Mouse (Mus musculus) forebrain, embryonic 11.5 days (tissue): Measurements from ENCODE around the gene Nav2. TPM values are rescaled to one million over a fixed set of nuclear protein-coding genes. Genes with fewer than 3 reads are reported as not detected.

Experiments used
- ATAC-seq: fragments of 200-750 bp; cut with Nextera tagmentation; replicated peaks from 2 replicates; pipeline ENCODE4 v1.8.0; 2017; ENCODE audit warnings: moderate TSS enrichment; ENCODE audit not compliant: low FRiP score
- DNase-seq: peaks from one replicate; pipeline ENCODE4 v3.0.0-alpha.2; 2017; ENCODE audit warnings: low spot score
- H3K27ac ChIP-seq: fragments of 300-500 bp; sonication (generic); 2 replicates; pipeline ENCODE4 v1.5.1; 2014; ENCODE audit warnings: low read depth, low read length
- H3K27me3 ChIP-seq: fragments of 300-500 bp; sonication (generic); 2 replicates; pipeline ENCODE4 v1.6.1; 2014; ENCODE audit warnings: mild to moderate bottlenecking, low read length, mixed read lengths; ENCODE audit not compliant: control insufficient read depth, insufficient read depth
- H3K36me3 ChIP-seq: fragments of 300-500 bp; sonication (generic); 2 replicates; pipeline ENCODE4 v1.6.1; 2014; ENCODE audit warnings: mild to moderate bottlenecking, low read length, moderate library complexity, mixed read lengths; ENCODE audit not compliant: control insufficient read depth, insufficient read depth
- H3K4me1 ChIP-seq: fragments of 300-500 bp; sonication (generic); replicated peaks from 2 replicates; pipeline ENCODE4 v1.6.1; 2014; ENCODE audit warnings: low read length, mixed read lengths; ENCODE audit not compliant: control insufficient read depth, insufficient read depth
- H3K4me2 ChIP-seq: fragments of 300-500 bp; sonication (generic); 2 replicates; pipeline ENCODE4 v1.6.1; 2014; ENCODE audit warnings: low read depth, mild to moderate bottlenecking, low read length, moderate library complexity, mixed read lengths; ENCODE audit not compliant: severe bottlenecking
- H3K4me3 ChIP-seq: fragments of 300-500 bp; sonication (generic); 2 replicates; pipeline ENCODE4 v1.5.1; 2014; ENCODE audit warnings: low read depth, low read length
- H3K9ac ChIP-seq: fragments of 300-500 bp; sonication (generic); 2 replicates; pipeline ENCODE4 v1.6.1; 2014; ENCODE audit warnings: low read length
- H3K9me3 ChIP-seq: fragments of 300-500 bp; sonication (generic); 2 replicates; pipeline ENCODE4 v1.6.1; 2016; ENCODE audit warnings: low read length, mixed read lengths; ENCODE audit not compliant: control insufficient read depth
- WGBS: fragments of 180-500 bp; shearing (Covaris S2); extraction: QIAGEN DNeasy Blood & Tissue Kit; methylation state at CpG from one replicate; pipeline ENCODE4 v1.1.7; 2014; 5-methylcytosine and 5-hydroxymethylcytosine counted together
- polyA plus RNA-seq: library from polyadenylated mRNA; unstranded; fragments of >200 nt; fragmentation: Nextera tagmentation; extraction: Ambion mirVana; gene quantifications from 2 replicates; pipeline ENCODE4 v1.2.1, GENCODE M21; 2014

The Nav2 gene
- polyA plus RNA-seq, 1 experiment from 2014 or later, result 7.2 TPM

DNA sequence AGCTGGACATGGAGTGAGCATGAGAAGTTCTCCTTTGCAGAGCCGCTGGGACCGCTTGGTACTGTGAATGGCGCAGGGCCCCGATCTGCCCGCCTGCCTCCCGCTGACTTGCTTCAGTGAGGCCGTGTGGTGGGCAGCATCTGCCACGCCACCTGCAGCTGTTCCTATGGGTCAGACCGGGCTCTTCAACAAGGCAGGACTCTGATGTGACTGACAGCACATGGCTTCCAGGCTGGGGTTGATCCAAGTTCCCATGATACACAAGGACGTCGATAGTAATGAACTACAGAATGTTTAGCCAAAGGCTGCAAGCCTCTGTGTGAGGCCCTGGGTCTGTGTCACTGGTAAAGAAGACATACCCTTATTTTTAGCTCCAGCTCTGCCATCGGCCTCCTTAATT, 507.2 kb downstream of the Nav2 start:
- Histone ChIP-seq H3K27ac (no peak overlapping the region), H3K4me3 (no peak overlapping the region), H3K4me1 (no peaks in the 10 kb centered on the region; the same call in 1 of the 2 replicates), H3K9me3 (no peaks in the 10 kb centered on the region), H3K9ac (no peak overlapping the region), H3K4me2 (no peak overlapping the region), H3K36me3 (no peaks in the 10 kb centered on the region), H3K27me3 (no peaks in the 10 kb centered on the region; the same call in 1 of the 2 replicates)
- 91% methylated on average over 12 of the region's 12 CpGs for WGBS
- no peak for DNase-seq
- ATAC-seq, result no peak

DNA sequence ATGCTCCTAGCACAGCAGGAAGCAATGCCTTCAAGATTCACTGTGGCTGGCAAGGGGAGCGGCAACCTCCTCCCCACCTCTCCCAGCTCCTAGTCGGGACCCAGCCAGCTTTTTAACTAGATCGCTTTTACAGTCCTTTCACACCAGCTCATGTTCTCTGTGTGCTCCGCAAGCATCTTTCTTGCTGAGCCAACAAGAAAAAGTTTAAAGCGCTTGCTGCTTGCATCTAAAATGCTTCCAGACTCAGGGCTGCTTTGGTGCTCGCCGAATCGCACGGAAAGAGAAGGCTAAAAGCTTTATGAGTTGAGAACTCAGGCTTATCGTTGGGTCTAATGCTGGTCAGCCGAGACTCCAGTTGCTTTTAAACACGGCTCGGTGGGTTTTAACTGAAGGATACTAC, 510.3 kb downstream of the Nav2 start:
- Histone ChIP-seq H3K36me3 (no peaks in the 10 kb centered on the region), H3K4me3 (no peak overlapping the region), H3K4me1 (no peaks in the 10 kb centered on the region; the same call in 1 of the 2 replicates), H3K9me3 (no peaks in the 10 kb centered on the region), H3K27ac (no peak overlapping the region), H3K27me3 (no peaks in the 10 kb centered on the region), H3K4me2 (no peak overlapping the region), H3K9ac (no peak overlapping the region)
- DNase-seq, result no peak
- 84% methylated on average over 13 of the region's 13 CpGs for WGBS
- no peak for ATAC-seq

DNA sequence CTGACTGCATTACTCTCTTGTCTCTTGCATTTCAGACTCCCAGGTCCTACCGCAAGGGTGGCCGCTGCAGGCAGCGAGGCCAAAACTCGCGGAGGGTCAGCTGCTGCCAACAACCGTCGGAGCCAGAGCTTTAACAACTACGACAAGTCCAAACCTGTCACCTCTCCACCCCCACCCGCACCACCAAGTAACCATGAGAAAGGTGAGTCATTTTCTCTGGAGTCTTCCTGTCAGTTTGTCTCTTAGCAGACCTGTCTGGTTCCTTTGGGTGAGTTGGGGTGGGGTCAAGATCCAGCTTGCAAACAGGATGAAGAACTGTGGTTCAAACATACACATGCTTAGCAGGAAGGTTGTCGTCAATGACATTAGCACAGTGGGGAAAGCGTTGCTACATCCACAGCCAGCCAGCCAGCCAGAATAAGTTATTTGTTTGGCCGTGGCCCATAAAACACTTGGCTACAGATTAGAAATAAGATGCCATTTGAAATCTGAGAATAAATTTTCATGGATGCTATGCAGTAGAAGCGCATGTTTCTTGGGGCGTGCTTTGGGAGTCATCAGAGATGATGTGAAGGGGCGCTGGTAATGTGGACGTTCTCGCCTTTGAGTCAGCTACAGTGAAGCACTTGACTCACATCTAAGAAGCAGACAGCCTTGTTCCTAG, 511.8 kb downstream of the Nav2 start:
- DNase-seq (no peak), ATAC-seq (no peak)
- Histone ChIP-seq H3K9me3 (no peaks in the 10 kb centered on the region), H3K9ac (no peak overlapping the region), H3K4me2 (no peak overlapping the region), H3K4me1 (no peaks in the 10 kb centered on the region), H3K27ac (no peak overlapping the region), H3K36me3 (no peaks in the 10 kb centered on the region), H3K27me3 (no peaks in the 10 kb centered on the region), H3K4me3 (no peak overlapping the region)
- 92% methylated on average over 17 of the region's 17 CpGs for WGBS

DNA sequence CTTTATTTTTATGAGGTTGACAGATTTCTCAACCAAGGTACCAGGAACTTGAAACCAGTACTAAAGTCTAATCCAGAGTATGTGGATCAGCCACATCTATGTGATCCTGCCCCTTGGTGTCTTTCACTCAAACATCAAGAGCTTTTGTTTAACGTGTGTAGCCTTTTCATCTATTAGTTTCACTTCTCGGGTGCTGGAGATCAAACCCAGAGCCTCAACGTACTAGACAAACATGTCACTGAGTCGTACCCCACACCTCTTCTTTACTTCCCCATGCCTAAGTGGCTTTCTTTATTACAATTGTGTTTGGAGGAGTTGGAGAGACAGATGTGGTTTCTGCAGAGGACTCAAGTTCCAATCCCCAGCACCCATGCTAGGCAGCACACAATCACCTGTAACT, 512.7 kb downstream of the Nav2 start:
- no peaks in the 10 kb centered on the region for H3K4me1 ChIP-seq
- no peak for ATAC-seq
- no peaks in the 10 kb centered on the region for H3K36me3 ChIP-seq
- H3K4me2 ChIP-seq, result no peak overlapping the region
- H3K27ac ChIP-seq, result no peak overlapping the region
- H3K4me3 ChIP-seq, result no peak overlapping the region
- no peak for DNase-seq
- no peaks in the 10 kb centered on the region for H3K27me3 ChIP-seq
- H3K9ac ChIP-seq, result no peak overlapping the region
- no peaks in the 10 kb centered on the region for H3K9me3 ChIP-seq
- 82% methylated on average over 4 of the region's 4 CpGs for WGBS

DNA sequence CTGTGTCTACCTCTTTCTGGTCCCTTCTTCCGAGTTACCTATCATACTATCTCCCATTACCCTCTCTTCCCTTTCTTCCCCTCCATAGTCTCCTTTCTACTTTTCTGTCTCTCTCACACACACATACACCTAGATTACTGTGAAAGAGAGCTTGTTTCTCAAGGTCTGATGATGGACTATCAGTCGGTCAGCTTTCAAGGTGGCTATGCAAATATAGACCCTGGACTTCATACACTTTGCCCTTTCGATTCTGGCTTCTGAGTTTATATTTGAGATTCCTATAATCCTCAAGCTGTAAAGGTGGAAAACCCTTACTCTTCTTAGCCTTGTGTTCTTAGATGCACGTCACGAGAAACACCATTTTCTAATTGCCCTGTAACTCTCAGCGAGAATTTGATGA, 515.4 kb downstream of the Nav2 start:
- no peak overlapping the region for H3K27ac ChIP-seq
- H3K4me3 ChIP-seq, result no peak overlapping the region
- WGBS, result 89% methylated on average over 6 of the region's 6 CpGs
- no peaks in the 10 kb centered on the region for H3K36me3 ChIP-seq
- ATAC-seq (no peak), DNase-seq (no peak)
- H3K27me3 ChIP-seq, result no peaks in the 10 kb centered on the region
- no peaks in the 10 kb centered on the region for H3K9me3 ChIP-seq
- no peak overlapping the region for H3K9ac ChIP-seq
- H3K4me1 ChIP-seq, result no peaks in the 10 kb centered on the region
- H3K4me2 ChIP-seq, result no peak overlapping the region

DNA sequence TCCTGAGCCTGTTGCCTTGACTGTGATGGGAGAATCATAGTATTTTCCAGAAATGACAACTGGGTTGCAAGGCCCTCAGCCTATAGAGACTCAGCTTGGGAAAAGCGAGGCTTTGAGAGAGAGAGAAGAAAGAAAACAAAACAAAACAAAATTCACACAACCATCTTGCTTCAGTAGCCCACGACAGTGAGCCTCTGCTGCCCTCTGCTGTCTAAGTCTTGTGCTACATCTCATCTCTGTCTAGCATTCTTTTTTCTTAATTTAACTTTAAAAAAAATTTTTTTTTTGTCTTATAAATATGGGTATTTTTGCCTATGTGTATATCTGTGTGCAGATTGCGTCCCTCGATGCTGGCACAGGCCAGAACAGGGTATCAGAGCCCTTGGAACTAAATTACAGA, 517.5 kb downstream of the Nav2 start:
- H3K27me3 ChIP-seq, result no peaks in the 10 kb centered on the region
- H3K27ac ChIP-seq, result no peak overlapping the region
- H3K9ac ChIP-seq, result peak overlapping the region; percentile 16; the same call in 1 of the 2 replicates
- H3K9me3 ChIP-seq, result no peaks in the 10 kb centered on the region
- no peak for ATAC-seq
- H3K4me2 ChIP-seq, result no peak overlapping the region
- no peaks in the 10 kb centered on the region for H3K36me3 ChIP-seq
- H3K4me1 ChIP-seq, result no peaks in the 10 kb centered on the region
- DNase-seq, result peak; percentile 77
- H3K4me3 ChIP-seq, result no peak overlapping the region
- 39% methylated on average over 4 of the region's 4 CpGs for WGBS

DNA sequence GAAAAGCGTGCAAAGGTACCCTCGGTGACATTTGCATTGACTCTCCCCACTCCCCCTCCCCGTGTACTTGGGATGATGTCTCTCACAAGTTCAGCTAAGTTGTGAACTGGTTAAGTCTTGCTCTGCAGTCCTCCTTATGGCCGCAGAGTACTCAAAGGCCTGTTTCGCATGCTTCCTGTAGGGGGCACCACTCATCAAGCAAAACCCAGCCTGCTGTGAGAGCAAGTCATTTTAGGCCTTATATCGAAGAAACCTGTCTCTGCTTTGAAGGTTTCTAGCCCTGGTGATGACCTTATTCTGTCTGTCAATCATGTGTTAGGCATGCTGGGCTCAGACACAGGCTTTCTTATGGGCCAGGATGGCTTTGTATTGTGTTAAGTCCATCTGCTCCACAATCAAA, 519.3 kb downstream of the Nav2 start:
- Histone ChIP-seq H3K27ac (no peak overlapping the region), H3K4me1 (no peaks in the 10 kb centered on the region), H3K9me3 (no peaks in the 10 kb centered on the region), H3K36me3 (no peaks in the 10 kb centered on the region), H3K27me3 (no peaks in the 10 kb centered on the region), H3K4me2 (no peak overlapping the region), H3K4me3 (no peak overlapping the region), H3K9ac (no peak overlapping the region)
- 60% methylated on average over 6 of the region's 6 CpGs for WGBS
- no peak for DNase-seq
- ATAC-seq, result 0 out of 2 replicates have a peak, but pooled peaks have one; percentile 22

DNA sequence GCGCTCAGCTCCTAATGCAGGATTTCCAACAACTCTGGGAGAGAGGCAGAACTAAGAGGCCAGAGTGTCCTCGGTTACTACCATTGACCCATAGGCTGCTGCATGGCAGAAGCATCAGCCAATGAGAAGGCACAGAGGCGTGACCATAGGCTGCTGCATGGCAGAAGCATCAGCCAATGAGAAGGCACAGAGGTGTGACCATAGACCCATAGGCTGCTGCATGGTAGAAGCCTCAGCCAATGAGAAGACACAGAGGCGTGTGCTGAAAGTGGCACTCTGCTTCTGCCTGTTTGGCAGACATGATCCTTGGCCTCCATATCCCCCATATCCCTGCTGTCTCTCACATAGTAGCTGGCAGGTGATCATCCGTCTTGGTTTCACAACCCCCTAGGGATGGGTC, 520.4 kb downstream of the Nav2 start:
- no peak overlapping the region for H3K27ac ChIP-seq
- DNase-seq (no peak), ATAC-seq (peak; percentile 86)
- H3K4me3 ChIP-seq, result no peak overlapping the region
- H3K4me2 ChIP-seq, result no peak overlapping the region
- no peaks in the 10 kb centered on the region for H3K4me1 ChIP-seq
- no peak overlapping the region for H3K9ac ChIP-seq
- no peaks in the 10 kb centered on the region for H3K27me3 ChIP-seq
- H3K36me3 ChIP-seq, result no peaks in the 10 kb centered on the region
- no peaks in the 10 kb centered on the region for H3K9me3 ChIP-seq
- 70% methylated on average over 5 of the region's 5 CpGs for WGBS

DNA sequence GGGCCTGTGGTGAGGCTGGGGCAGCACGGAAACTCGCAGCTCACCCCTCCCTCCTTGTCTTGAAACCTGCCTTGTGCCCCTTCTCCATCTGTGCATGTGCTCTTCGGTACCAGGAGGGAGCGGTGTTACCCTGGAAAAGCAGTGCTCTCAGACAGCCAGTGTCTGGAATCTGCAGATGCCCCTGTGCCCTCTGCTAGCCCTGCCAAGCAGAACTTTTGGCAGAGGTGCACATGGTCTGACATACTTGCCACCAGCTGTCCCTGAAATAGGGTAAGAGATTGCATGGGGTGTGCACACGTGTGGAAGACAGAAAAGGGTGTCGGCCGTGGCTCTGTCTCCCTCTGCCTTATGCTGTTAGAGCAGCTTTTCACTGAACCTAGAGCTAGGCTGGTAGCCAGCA, 522.3 kb downstream of the Nav2 start:
- Histone ChIP-seq H3K4me2 (no peak overlapping the region), H3K36me3 (no peaks in the 10 kb centered on the region), H3K27me3 (no peaks in the 10 kb centered on the region), H3K4me3 (no peak overlapping the region), H3K27ac (no peak overlapping the region), H3K4me1 (no peaks in the 10 kb centered on the region), H3K9me3 (no peaks in the 10 kb centered on the region), H3K9ac (no peak overlapping the region)
- ATAC-seq (no peak), DNase-seq (no peak)
- WGBS, result 90% methylated on average over 7 of the region's 7 CpGs
